Mouse (Mus musculus): Measurements from ENCODE around the gene Macf1. TPM values are rescaled to one million over a fixed set of nuclear protein-coding genes. Genes with fewer than 3 reads are reported as not detected.
A peak's percentile ranks its signal among the peaks of the same experiment; 100 is the strongest.
"Not testable (repeated sequence)": the region's sequence is repeated elsewhere in the genome, so short reads cannot be mapped to it uniquely, and the experiment has no call there.

Gene Macf1
- polyA plus RNA-seq, 1 experiment from 2014 or later = 71.0 TPM

GRCm38 (mm10) chr4:123635428-123635827, 48.7 kb downstream of the Macf1 start:
- WGBS = 70% methylated on average over 1 of the region's 1 CpGs
- Histone ChIP-seq H3K9me3 (ENCODE audit: control insufficient read depth, low read length) (no peaks in the 10 kb centered on the region), H3K4me2 (ENCODE audit: low read depth, severe bottlenecking) (no peak overlapping the region), H3K27me3 (ENCODE audit: control insufficient read depth, insufficient read depth, low read length) (no peaks in the 10 kb centered on the region), H3K27ac (replicated peaks; ENCODE audit: low read depth, low read length) (no peak overlapping the region), H3K36me3 (ENCODE audit: control insufficient read depth, insufficient read depth, low read length) (no peaks in the 10 kb centered on the region), H3K4me3 (ENCODE audit: low read depth, low read length) (no peak overlapping the region), H3K4me1 (ENCODE audit: control insufficient read depth, insufficient read depth, low read length) (no peaks in the 10 kb centered on the region), H3K9ac (ENCODE audit: low read length) (no peak overlapping the region)
- DNase-seq (ENCODE audit: low spot score) (no peak), ATAC-seq (ENCODE audit: insufficient number of reproducible peaks, low FRiP score, low TSS enrichment, low read depth) (no peak)

DNA sequence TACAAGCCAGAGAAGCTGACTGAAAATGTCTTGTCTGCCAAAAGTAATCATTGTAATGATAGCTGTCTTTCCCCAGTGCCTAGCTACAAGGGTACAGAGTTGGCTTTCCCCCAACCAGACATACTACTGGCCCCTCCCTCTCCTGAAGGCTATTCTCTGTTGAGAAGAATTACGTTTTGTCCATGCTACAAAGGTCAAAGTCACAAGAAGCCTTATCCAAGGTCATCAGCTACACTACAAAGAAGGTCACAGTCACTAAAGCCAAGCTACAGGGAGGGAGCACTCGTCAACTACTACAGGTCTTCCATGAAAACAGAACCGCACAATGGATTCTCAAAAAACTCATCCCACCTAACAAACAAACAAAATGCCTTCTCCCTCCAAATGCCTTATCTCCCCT, 49.7 kb downstream of the Macf1 start:
- Histone ChIP-seq H3K36me3 (ENCODE audit: control insufficient read depth, insufficient read depth, low read length) (no peaks in the 10 kb centered on the region), H3K27me3 (ENCODE audit: control insufficient read depth, insufficient read depth, low read length) (no peaks in the 10 kb centered on the region), H3K4me2 (ENCODE audit: low read depth, severe bottlenecking) (no peak overlapping the region), H3K9ac (ENCODE audit: low read length) (no peak overlapping the region), H3K9me3 (ENCODE audit: control insufficient read depth, low read length) (no peaks in the 10 kb centered on the region), H3K27ac (replicated peaks; ENCODE audit: low read depth, low read length) (no peak overlapping the region), H3K4me1 (ENCODE audit: control insufficient read depth, insufficient read depth, low read length) (no peaks in the 10 kb centered on the region), H3K4me3 (ENCODE audit: low read depth, low read length) (no peak overlapping the region)
- 86% methylated on average over 3 of the region's 3 CpGs for WGBS
- ATAC-seq (ENCODE audit: insufficient number of reproducible peaks, low FRiP score, low TSS enrichment, low read depth) (no peak), DNase-seq (ENCODE audit: low spot score) (no peak)

- ATAC-seq (ENCODE audit: insufficient number of reproducible peaks, low FRiP score, low TSS enrichment, low read depth) (no peak), DNase-seq (ENCODE audit: low spot score) (no peak)
- Histone ChIP-seq H3K27me3 (ENCODE audit: control insufficient read depth, insufficient read depth, low read length) (no peaks in the 10 kb centered on the region), H3K36me3 (ENCODE audit: control insufficient read depth, insufficient read depth, low read length) (no peaks in the 10 kb centered on the region), H3K9me3 (ENCODE audit: control insufficient read depth, low read length) (no peaks in the 10 kb centered on the region), H3K4me2 (ENCODE audit: low read depth, severe bottlenecking) (no peak overlapping the region), H3K9ac (ENCODE audit: low read length) (no peak overlapping the region), H3K4me3 (ENCODE audit: low read depth, low read length) (no peak overlapping the region), H3K4me1 (ENCODE audit: control insufficient read depth, insufficient read depth, low read length) (no peaks in the 10 kb centered on the region), H3K27ac (replicated peaks; ENCODE audit: low read depth, low read length) (no peak overlapping the region)
- WGBS = 83% methylated on average over 4 of the region's 4 CpGs
These were observed 50.3 kb downstream of the Macf1 start for GRCm38 (mm10) chr4:123633874-123634273.

- no peaks in the 10 kb centered on the region for H3K9me3 ChIP-seq (ENCODE audit: control insufficient read depth, low read length)
- no peak overlapping the region for H3K27ac ChIP-seq (replicated peaks; ENCODE audit: low read depth, low read length)
- WGBS = 30% methylated on average over 3 of the region's 3 CpGs
These were observed 50.8 kb downstream of the Macf1 start for GRCm38 (mm10) chr4:123633370-123633769.

GRCm38 (mm10) chr4:123632116-123632515, 52.0 kb downstream of the Macf1 start:
- not testable (repeated sequence) for H3K4me1 ChIP-seq (ENCODE audit: control insufficient read depth, insufficient read depth, low read length); DNase-seq (ENCODE audit: low spot score); H3K27me3 ChIP-seq (ENCODE audit: control insufficient read depth, insufficient read depth, low read length); H3K36me3 ChIP-seq (ENCODE audit: control insufficient read depth, insufficient read depth, low read length); H3K9ac ChIP-seq (ENCODE audit: low read length); H3K4me3 ChIP-seq (ENCODE audit: low read depth, low read length); ATAC-seq (ENCODE audit: insufficient number of reproducible peaks, low FRiP score, low TSS enrichment, low read depth); H3K27ac ChIP-seq (replicated peaks; ENCODE audit: low read depth, low read length); H3K9me3 ChIP-seq (ENCODE audit: control insufficient read depth, low read length); H3K4me2 ChIP-seq (ENCODE audit: low read depth, severe bottlenecking)
- 92% methylated on average over 5 of the region's 6 CpGs for WGBS

More at GRCm38 (mm10) chr4:123633370-123633769, 50.8 kb downstream of the Macf1 start:
- no peak for ATAC-seq (ENCODE audit: insufficient number of reproducible peaks, low FRiP score, low TSS enrichment, low read depth)
- H3K4me1 ChIP-seq (ENCODE audit: control insufficient read depth, insufficient read depth, low read length) = no peaks in the 10 kb centered on the region
- no peak overlapping the region for H3K9ac ChIP-seq (ENCODE audit: low read length)
- no peaks in the 10 kb centered on the region for H3K36me3 ChIP-seq (ENCODE audit: control insufficient read depth, insufficient read depth, low read length)
- peak; percentile 64 for DNase-seq (ENCODE audit: low spot score)
- no peaks in the 10 kb centered on the region for H3K27me3 ChIP-seq (ENCODE audit: control insufficient read depth, insufficient read depth, low read length)
- H3K4me2 ChIP-seq (ENCODE audit: low read depth, severe bottlenecking) = no peak overlapping the region
- H3K4me3 ChIP-seq (ENCODE audit: low read depth, low read length) = no peak overlapping the region

DNA sequence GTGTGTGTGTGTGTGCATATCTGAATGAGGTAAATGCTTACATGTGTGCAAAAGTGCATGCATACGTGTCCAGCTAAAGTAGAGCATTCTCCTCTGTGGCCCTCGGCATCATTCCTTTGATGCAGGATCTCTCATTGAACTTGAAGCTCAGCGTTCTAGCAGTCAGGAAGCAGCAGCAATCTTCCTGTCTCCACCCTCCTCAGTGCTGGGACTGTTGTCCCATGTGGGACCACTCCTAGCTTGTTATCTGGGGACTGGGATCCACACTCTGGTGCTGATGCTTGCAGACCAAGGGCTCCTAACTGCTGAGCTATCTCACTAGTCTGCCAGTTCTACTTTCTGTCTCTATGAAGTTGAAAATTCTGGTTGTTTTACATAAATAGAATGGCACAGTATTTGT, 52.5 kb downstream of the Macf1 start:
- H3K4me3 ChIP-seq (ENCODE audit: low read depth, low read length) = no peak overlapping the region
- no peak overlapping the region for H3K27ac ChIP-seq (replicated peaks; ENCODE audit: low read depth, low read length)
- H3K4me1 ChIP-seq (ENCODE audit: control insufficient read depth, insufficient read depth, low read length) = no peaks in the 10 kb centered on the region
- H3K4me2 ChIP-seq (ENCODE audit: low read depth, severe bottlenecking) = no peak overlapping the region
- no peaks in the 10 kb centered on the region for H3K27me3 ChIP-seq (ENCODE audit: control insufficient read depth, insufficient read depth, low read length)
- H3K9ac ChIP-seq (ENCODE audit: low read length) = no peak overlapping the region
- H3K36me3 ChIP-seq (ENCODE audit: control insufficient read depth, insufficient read depth, low read length) = no peaks in the 10 kb centered on the region
- no peak for ATAC-seq (ENCODE audit: insufficient number of reproducible peaks, low FRiP score, low TSS enrichment, low read depth)
- 84% methylated on average over 3 of the region's 3 CpGs for WGBS
- no peak for DNase-seq (ENCODE audit: low spot score)
- H3K9me3 ChIP-seq (ENCODE audit: control insufficient read depth, low read length) = no peaks in the 10 kb centered on the region

- Histone ChIP-seq H3K9me3 (ENCODE audit: control insufficient read depth, low read length) (no peaks in the 10 kb centered on the region), H3K36me3 (ENCODE audit: control insufficient read depth, insufficient read depth, low read length) (no peaks in the 10 kb centered on the region), H3K4me3 (ENCODE audit: low read depth, low read length) (no peak overlapping the region), H3K27me3 (ENCODE audit: control insufficient read depth, insufficient read depth, low read length) (no peaks in the 10 kb centered on the region), H3K9ac (ENCODE audit: low read length) (no peak overlapping the region), H3K4me1 (ENCODE audit: control insufficient read depth, insufficient read depth, low read length) (no peaks in the 10 kb centered on the region), H3K27ac (replicated peaks; ENCODE audit: low read depth, low read length) (no peak overlapping the region), H3K4me2 (ENCODE audit: low read depth, severe bottlenecking) (no peak overlapping the region)
- WGBS = 83% methylated on average over 5 of the region's 5 CpGs
- DNase-seq (ENCODE audit: low spot score) (no peak), ATAC-seq (ENCODE audit: insufficient number of reproducible peaks, low FRiP score, low TSS enrichment, low read depth) (no peak)
These were observed 56.5 kb downstream of the Macf1 start for GRCm38 (mm10) chr4:123627683-123628082.

DNA sequence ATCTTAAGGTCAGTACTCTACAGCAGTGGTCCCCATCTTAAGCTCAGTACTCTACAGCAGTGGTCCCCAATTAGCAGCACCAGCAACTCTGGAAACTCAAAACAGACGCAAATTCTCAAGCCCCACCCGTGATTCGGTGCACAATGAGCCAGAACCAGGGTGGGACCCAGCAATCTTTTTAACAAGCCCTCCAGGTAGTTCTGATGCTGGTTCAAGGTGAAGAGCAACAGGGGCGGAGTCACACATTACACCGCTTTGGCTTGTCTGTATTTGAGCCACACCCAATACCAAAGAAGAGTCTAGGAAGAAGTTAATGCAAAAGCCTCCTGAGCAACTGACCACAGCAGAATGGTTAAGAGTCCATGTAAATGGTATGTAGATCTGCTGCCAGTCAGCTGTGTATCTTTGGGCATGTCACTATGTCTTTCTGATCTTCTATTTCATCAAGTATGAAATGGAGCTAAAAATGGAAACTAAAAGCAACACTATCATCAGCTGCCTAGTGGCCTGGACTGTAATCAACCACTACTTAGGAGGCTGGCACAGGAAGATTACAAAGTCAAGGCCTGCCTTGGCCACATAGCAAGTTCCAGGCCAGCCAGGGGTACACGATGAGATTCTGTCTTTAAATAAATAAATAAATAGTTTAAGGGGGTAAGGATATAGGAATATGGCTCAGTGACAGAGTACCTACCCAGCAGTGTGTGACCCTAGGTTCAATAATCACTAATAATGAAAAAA, 58.7 kb downstream of the Macf1 start:
- Histone ChIP-seq H3K36me3 (ENCODE audit: control insufficient read depth, insufficient read depth, low read length) (no peaks in the 10 kb centered on the region), H3K4me2 (ENCODE audit: low read depth, severe bottlenecking) (no peak overlapping the region), H3K4me3 (ENCODE audit: low read depth, low read length) (no peak overlapping the region), H3K27ac (replicated peaks; ENCODE audit: low read depth, low read length) (no peak overlapping the region), H3K27me3 (ENCODE audit: control insufficient read depth, insufficient read depth, low read length) (no peaks in the 10 kb centered on the region), H3K9ac (ENCODE audit: low read length) (no peak overlapping the region), H3K9me3 (ENCODE audit: control insufficient read depth, low read length) (no peaks in the 10 kb centered on the region), H3K4me1 (ENCODE audit: control insufficient read depth, insufficient read depth, low read length) (no peaks in the 10 kb centered on the region)
- WGBS = 74% methylated on average over 6 of the region's 6 CpGs
- no peak for ATAC-seq (ENCODE audit: insufficient number of reproducible peaks, low FRiP score, low TSS enrichment, low read depth)
- DNase-seq (ENCODE audit: low spot score) = no peak

GRCm38 (mm10) chr4:123624438-123624837, 59.7 kb downstream of the Macf1 start:
- 40% methylated on average over 5 of the region's 5 CpGs for WGBS
- no peak overlapping the region for H3K4me3 ChIP-seq (ENCODE audit: low read depth, low read length)
- no peak overlapping the region for H3K9ac ChIP-seq (ENCODE audit: low read length)
- H3K4me1 ChIP-seq (ENCODE audit: control insufficient read depth, insufficient read depth, low read length) = no peaks in the 10 kb centered on the region
- no peak for ATAC-seq (ENCODE audit: insufficient number of reproducible peaks, low FRiP score, low TSS enrichment, low read depth)
- DNase-seq (ENCODE audit: low spot score) = no peak
- no peaks in the 10 kb centered on the region for H3K36me3 ChIP-seq (ENCODE audit: control insufficient read depth, insufficient read depth, low read length)
- no peaks in the 10 kb centered on the region for H3K9me3 ChIP-seq (ENCODE audit: control insufficient read depth, low read length)
- no peak overlapping the region for H3K4me2 ChIP-seq (ENCODE audit: low read depth, severe bottlenecking)
- H3K27me3 ChIP-seq (ENCODE audit: control insufficient read depth, insufficient read depth, low read length) = no peaks in the 10 kb centered on the region
- H3K27ac ChIP-seq (replicated peaks; ENCODE audit: low read depth, low read length) = no peak overlapping the region
